Mouse (Mus musculus): ENCODE measurements around the gene Cltc.
"Not testable (repeated sequence)": the region's sequence is repeated elsewhere in the genome, so short reads cannot be mapped to it uniquely, and the experiment has no call there.

Gene Cltc

GRCm38 (mm10) chr11:86738956-86739355 lies 18.4 kb downstream of the Cltc start:
- DNase-seq (ENCODE audit: low spot score in 2 of 2), result no peak

- not testable (repeated sequence) for DNase-seq (ENCODE audit: low spot score in 2 of 2)
Observed at GRCm38 (mm10) chr11:86738308-86738707, 19.1 kb downstream of the Cltc start.

- no peak for DNase-seq (ENCODE audit: low spot score in 2 of 2)
Observed at GRCm38 (mm10) chr11:86737301-86738000, 19.9 kb downstream of the Cltc start.

GRCm38 (mm10) chr11:86734993-86735392 lies 22.4 kb downstream of the Cltc start:
- no peak for DNase-seq (ENCODE audit: low spot score in 2 of 2)

GRCm38 (mm10) chr11:86734241-86734939 lies 23.0 kb downstream of the Cltc start:
- no peak for DNase-seq (ENCODE audit: low spot score in 2 of 2)

GRCm38 (mm10) chr11:86731443-86731842 lies 25.9 kb downstream of the Cltc start:
- DNase-seq (ENCODE audit: low spot score in 2 of 2), result no peak

- no peak for DNase-seq (ENCODE audit: low spot score in 2 of 2)
Observed at GRCm38 (mm10) chr11:86725607-86726006, 31.8 kb downstream of the Cltc start.

- no peak for DNase-seq (ENCODE audit: low spot score in 2 of 2)
Observed at GRCm38 (mm10) chr11:86724982-86725381, 32.4 kb downstream of the Cltc start.

GRCm38 (mm10) chr11:86724004-86724403 lies 33.4 kb downstream of the Cltc start:
- DNase-seq (ENCODE audit: low spot score in 2 of 2), result no peak

GRCm38 (mm10) chr11:86719390-86719789 lies 38.0 kb downstream of the Cltc start:
- no peak for DNase-seq (ENCODE audit: low spot score in 2 of 2)

GRCm38 (mm10) chr11:86718369-86718768 lies 39.0 kb downstream of the Cltc start:
- DNase-seq (ENCODE audit: low spot score in 2 of 2), result no peak

- DNase-seq (ENCODE audit: low spot score in 2 of 2), result no peak
Observed at GRCm38 (mm10) chr11:86717306-86718065, 39.9 kb downstream of the Cltc start.

- no peak for DNase-seq (ENCODE audit: low spot score in 2 of 2)
Observed at GRCm38 (mm10) chr11:86714606-86715005, 42.8 kb downstream of the Cltc start.

GRCm38 (mm10) chr11:86701151-86701550 lies 56.2 kb downstream of the Cltc start:
- DNase-seq (ENCODE audit: low spot score in 2 of 2), result no peak

GRCm38 (mm10) chr11:86695461-86695860 lies 61.9 kb downstream of the Cltc start:
- DNase-seq (ENCODE audit: low spot score in 2 of 2), result no peak

GRCm38 (mm10) chr11:86692546-86692945 lies 64.8 kb downstream of the Cltc start:
- no peak for DNase-seq (ENCODE audit: low spot score in 2 of 2)

GRCm38 (mm10) chr11:86691956-86692355 lies 65.4 kb downstream of the Cltc start:
- no peak for DNase-seq (ENCODE audit: low spot score in 2 of 2)

GRCm38 (mm10) chr11:86691482-86691881 lies 65.9 kb downstream of the Cltc start:
- no peak for DNase-seq (ENCODE audit: low spot score in 2 of 2)

GRCm38 (mm10) chr11:86690383-86690782 lies 67.0 kb downstream of the Cltc start:
- DNase-seq (ENCODE audit: low spot score in 2 of 2), result no peak

GRCm38 (mm10) chr11:86685366-86685765 lies 72.0 kb downstream of the Cltc start:
- no peak for DNase-seq (ENCODE audit: low spot score in 2 of 2)

GRCm38 (mm10) chr11:86684126-86685012 lies 73.0 kb downstream of the Cltc start:
- no peak for DNase-seq (ENCODE audit: low spot score in 2 of 2)
